ENCODE assay signal across 19 mouse cellular contexts in genomic region chr6:65693938-65694337, GRCm38 (mm10). TPM values are rescaled to one million over a fixed set of nuclear protein-coding genes. Genes with fewer than 3 reads are reported as not detected.
DNase-seq lines count a peak whose midpoint lies in the region; ATAC-seq and TF ChIP-seq lines count a peak whose summit lies in the region.
"Had no signal": no experiment of that assay in that cellular context is flagged by ENCODE, and none has a peak within 500 bp of the region (broad histone marks: within the 10 kb centered on the region; RNA-seq: fewer than 3 reads in every experiment).

No protein-coding gene starts in this region.

- no peaks in the 10 kb centered on the region for H3K4me1 ChIP-seq in intestine, postnatal 0 days (replicated peaks; ENCODE audit: control insufficient read depth, insufficient read depth, low read length)
- no peaks in the 10 kb centered on the region for H3K4me1 ChIP-seq in intestine, embryonic 15.5 days (replicated peaks)
- peaks cover 4% of the 10 kb centered on the region; the same call in 1 of the 2 replicates for H3K4me1 ChIP-seq in lung, postnatal 0 days (ENCODE audit: insufficient read depth, low read depth, low read length)
- H3K4me1 ChIP-seq: embryonic facial prominence, embryonic 15.5 days; forebrain, embryonic 13.5 days; liver, embryonic 13.5 days; megakaryocyte, embryonic 14.5 days; neural tube, embryonic 12.5 days had no signal

- H3K27ac ChIP-seq in intestine, postnatal 0 days (ENCODE audit: low read depth, low read length) = no peak overlapping the region
- no peak overlapping the region for H3K27ac ChIP-seq in intestine, embryonic 15.5 days
- no peak overlapping the region for H3K27ac ChIP-seq in lung, postnatal 0 days (ENCODE audit: low read length)
- H3K27ac ChIP-seq: embryonic facial prominence, embryonic 15.5 days; forebrain, embryonic 13.5 days; hindbrain, embryonic 13.5 days; limb, embryonic 12.5 days; liver, embryonic 13.5 days; neural tube, embryonic 12.5 days had no signal

- TF ChIP-seq CTCF in intestine, postnatal 0 days (IDR thresholded peaks at IDR 0.05; ENCODE audit: low read depth) = peak; percentile 39
- peak; percentile 50 for TF ChIP-seq CTCF in lung, postnatal 0 days (IDR thresholded peaks at IDR 0.05)

- H3K27me3 ChIP-seq in intestine, postnatal 0 days (replicated peaks; ENCODE audit: control insufficient read depth, insufficient read depth, low read length) = no peaks in the 10 kb centered on the region
- no peaks in the 10 kb centered on the region for H3K27me3 ChIP-seq in intestine, embryonic 15.5 days (replicated peaks)
- H3K27me3 ChIP-seq in lung, postnatal 0 days (replicated peaks; ENCODE audit: insufficient read depth, low read length) = no peaks in the 10 kb centered on the region
- H3K27me3 ChIP-seq: embryonic facial prominence, embryonic 15.5 days; forebrain, embryonic 13.5 days; hindbrain, embryonic 13.5 days; limb, embryonic 12.5 days; liver, embryonic 13.5 days; neural tube, embryonic 12.5 days had no signal

- no peak for ATAC-seq in intestine, postnatal 0 days
- ATAC-seq in intestine, embryonic 15.5 days = no peak
- ATAC-seq in lung, postnatal 0 days = no peak
- ATAC-seq in inflammation-experienced regulatory T-cells, adult 6 months = peak; percentile 48
- no peak for ATAC-seq in erythroid progenitor cell, adult 5-6 weeks (replicated peaks; ENCODE audit: low FRiP score, poor library complexity, severe bottlenecking)
- ATAC-seq: CD4-positive, CD25-positive, alpha-beta regulatory T cell, adult 4 months; forebrain, embryonic 13.5 days had no signal

- no peaks in the 10 kb centered on the region for H3K9me3 ChIP-seq in intestine, postnatal 0 days (ENCODE audit: control insufficient read depth)
- no peaks in the 10 kb centered on the region for H3K9me3 ChIP-seq in intestine, embryonic 15.5 days
- no peaks in the 10 kb centered on the region for H3K9me3 ChIP-seq in lung, postnatal 0 days (ENCODE audit: low read length)
- H3K9me3 ChIP-seq: embryonic facial prominence, embryonic 15.5 days; forebrain, embryonic 13.5 days; hindbrain, embryonic 13.5 days; limb, embryonic 12.5 days; liver, embryonic 13.5 days; megakaryocyte, embryonic 14.5 days; neural tube, embryonic 12.5 days had no signal

- no peak for DNase-seq in lung, postnatal 0 days (ENCODE audit: low spot score)
- DNase-seq in lung, postnatal 4 days = no peak
- DNase-seq in ZHBTc4 (ENCODE audit: low read depth, low spot score) = peak; percentile 3
- DNase-seq: adrenal gland, postnatal 14 days; cerebellum, adult 8-10 months; kidney, adult 2 months; liver, embryonic 13.5 days; thymus, postnatal 25 days had no signal

- no peak overlapping the region for H3K9ac ChIP-seq in intestine, postnatal 0 days (ENCODE audit: low read depth, low read length)
- H3K9ac ChIP-seq in intestine, embryonic 15.5 days = no peak overlapping the region
- H3K9ac ChIP-seq in lung, postnatal 0 days (replicated peaks; ENCODE audit: low read depth) = no peak overlapping the region
- H3K9ac ChIP-seq: embryonic facial prominence, embryonic 15.5 days; forebrain, embryonic 13.5 days; hindbrain, embryonic 13.5 days; limb, embryonic 12.5 days; liver, embryonic 13.5 days; neural tube, embryonic 12.5 days had no signal

- TF ChIP-seq EP300 in lung, postnatal 0 days (IDR thresholded peaks at IDR 0.05) = no peak

- H3K36me3 ChIP-seq in intestine, postnatal 0 days (ENCODE audit: control insufficient read depth, insufficient read depth) = no peaks in the 10 kb centered on the region
- H3K36me3 ChIP-seq in intestine, embryonic 15.5 days = no peaks in the 10 kb centered on the region
- H3K36me3 ChIP-seq in lung, postnatal 0 days (ENCODE audit: insufficient read depth, low read length) = no peaks in the 10 kb centered on the region
- H3K36me3 ChIP-seq: embryonic facial prominence, embryonic 15.5 days; hindbrain, embryonic 13.5 days; limb, embryonic 12.5 days; liver, embryonic 13.5 days had no signal

- H3K4me2 ChIP-seq in intestine, postnatal 0 days (replicated peaks; ENCODE audit: low read depth) = no peak overlapping the region
- H3K4me2 ChIP-seq in intestine, embryonic 15.5 days (replicated peaks) = no peak overlapping the region
- no peak overlapping the region for H3K4me2 ChIP-seq in lung, postnatal 0 days (replicated peaks; ENCODE audit: low read depth, low read length)
- H3K4me2 ChIP-seq: embryonic facial prominence, embryonic 15.5 days; forebrain, embryonic 13.5 days; hindbrain, embryonic 13.5 days; limb, embryonic 12.5 days; liver, embryonic 13.5 days; neural tube, embryonic 12.5 days had no signal

- no peak overlapping the region for H3K4me3 ChIP-seq in intestine, postnatal 0 days (ENCODE audit: low read depth, low read length)
- no peak overlapping the region for H3K4me3 ChIP-seq in intestine, embryonic 15.5 days (replicated peaks)
- no peak overlapping the region for H3K4me3 ChIP-seq in lung, postnatal 0 days (ENCODE audit: low read depth, low read length)
- H3K4me3 ChIP-seq: embryonic facial prominence, embryonic 15.5 days; forebrain, embryonic 13.5 days; hindbrain, embryonic 13.5 days; limb, embryonic 12.5 days; liver, embryonic 13.5 days; megakaryocyte, embryonic 14.5 days; neural tube, embryonic 12.5 days had no signal

RNA-seq across cellular contexts. Expression of gene Ndnf, which starts 22.5 kb away (rescaled TPM):
- 0.51 and 0.67 TPM in 2 replicates for polyA plus RNA-seq in intestine, postnatal 0 days (2015; fragmentation: Nextera tagmentation; extraction: Ambion mirVana)
- polyA plus RNA-seq in intestine, embryonic 15.5 days (2015; fragmentation: Nextera tagmentation; extraction: Ambion mirVana) = 1.5 and 1.7 TPM in 2 replicates
- 33.7 and 61.1 TPM in 2 replicates for polyA plus RNA-seq in lung, postnatal 0 days (2015; fragmentation: Nextera tagmentation; extraction: Ambion mirVana)
- polyA plus RNA-seq in inflammation-experienced regulatory T-cells, adult 6 months (2017; shearing (Covaris generic)) = 1 to 10 TPM; 1.1 to 1.4 (median 1.3) TPM
- total RNA-seq in erythroid progenitor cell, adult 5-6 weeks (2015; ENCODE audit: low replicate concordance) = not detected in 2 replicates
- not detected in 2 replicates for total RNA-seq in erythroid progenitor cell, adult 5-6 weeks (2017; ENCODE audit: low replicate concordance)

Comparison
In these comparisons a context has a peak if more than half of its experiments do, and no peak if none do; other contexts are left out.
1. RNA of gene Ndnf, which starts 22.5 kb away (polyA plus RNA-seq): 33.7 to 61.1 TPM in lung, postnatal 0 days; 1.5 to 1.7 TPM in intestine, embryonic 15.5 days, 1.1 to 1.4 TPM in inflammation-experienced regulatory T-cells, adult 6 months and 0.51 to 0.67 TPM in intestine, postnatal 0 days; every median in the first group is over 10 times any median in the second.